Mouse (Mus musculus) liver, adult (tissue): Measurements from ENCODE around the gene Rars2.

Experiments used
- GATA4 ChIP-seq: IDR thresholded peaks from 2 replicates; pipeline ENCODE4 v1.6.1; 2014; ENCODE audit warnings: mild to moderate bottlenecking, low read length; ENCODE audit not compliant: insufficient replicate concordance

Rars2 gene

DNA sequence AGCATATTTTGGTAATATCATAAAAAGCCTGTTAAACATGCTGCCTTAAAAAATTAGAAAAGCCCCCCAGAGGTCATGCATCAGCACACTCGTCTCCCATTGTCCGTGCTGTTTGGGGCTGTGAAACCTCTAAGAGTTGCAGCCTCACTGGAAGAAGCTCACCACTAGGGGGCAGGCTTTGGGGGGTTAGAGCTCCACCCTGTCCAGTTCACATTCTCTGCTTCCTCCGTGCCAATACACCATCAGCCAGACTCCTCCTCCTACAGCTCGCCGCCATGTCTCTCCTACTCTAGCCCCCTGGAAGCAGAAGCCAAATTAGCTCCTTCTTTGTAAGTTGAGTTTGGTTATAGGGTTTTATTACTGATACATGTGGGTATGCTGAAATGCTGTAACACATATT, 86.8 kb downstream of the Rars2 start:
- TF ChIP-seq GATA4, result no peak

DNA sequence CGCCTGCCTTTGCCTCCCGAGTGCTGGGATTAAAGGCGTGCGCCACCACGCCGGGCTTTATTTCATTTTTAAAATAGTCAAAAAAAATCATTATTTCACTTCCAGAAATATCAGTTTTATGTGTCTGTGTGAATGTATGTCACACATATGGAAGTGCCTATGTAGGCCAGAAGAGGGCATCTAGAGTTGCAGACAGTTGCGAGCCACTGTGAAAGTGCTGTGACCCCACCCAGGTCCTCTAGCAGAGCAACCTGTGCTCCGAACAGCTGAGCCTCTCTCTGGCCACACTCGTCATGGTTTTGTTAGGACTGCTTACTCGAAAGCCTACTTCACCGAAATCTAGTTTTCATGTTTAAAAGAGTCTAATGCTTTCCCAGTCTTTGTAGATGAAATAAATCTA, 87.5 kb downstream of the Rars2 start:
- TF ChIP-seq GATA4, result no peak

GRCm38 (mm10) chr4:34703029-34703428, 88.3 kb downstream of the Rars2 start:
- no peak for TF ChIP-seq GATA4

DNA sequence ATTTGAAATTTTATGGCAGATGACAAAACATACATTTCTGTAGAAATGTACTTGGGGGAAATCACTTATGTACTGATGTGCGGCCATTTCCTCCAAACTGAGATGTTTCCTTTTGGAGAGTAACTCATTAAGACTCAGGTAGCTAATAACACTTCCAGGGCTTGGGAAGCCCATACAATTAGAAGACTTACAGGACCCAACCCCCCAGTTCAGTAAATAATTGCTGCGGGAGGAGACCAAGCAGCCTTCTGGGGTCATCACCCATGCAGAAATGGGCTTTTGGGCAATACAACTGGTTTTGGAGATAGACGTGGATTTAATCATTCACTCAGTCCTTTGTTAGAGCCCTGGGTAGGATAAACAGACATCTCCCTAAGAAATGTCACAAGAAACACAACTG, 92.5 kb downstream of the Rars2 start:
- no peak for TF ChIP-seq GATA4

DNA sequence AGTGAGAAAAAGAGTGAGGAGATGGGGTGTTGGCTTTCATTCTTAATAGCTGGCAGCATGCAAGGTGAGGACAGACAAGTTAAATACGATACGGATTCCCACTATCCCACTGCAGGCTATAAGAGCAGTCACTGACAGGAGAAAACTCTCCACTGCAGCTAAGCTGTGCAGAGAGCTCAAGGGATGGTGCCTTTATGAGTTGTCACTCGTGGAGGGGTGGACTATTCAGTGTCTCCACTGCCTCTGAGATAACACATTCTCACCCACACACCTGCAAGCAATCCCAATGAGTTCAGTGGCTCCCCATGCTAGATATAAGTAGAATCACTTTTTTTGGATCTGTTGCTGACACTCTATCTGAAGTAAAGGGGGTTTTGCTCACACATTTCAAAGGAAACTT, 93.4 kb downstream of the Rars2 start:
- TF ChIP-seq GATA4, result no peak
